Mouse (Mus musculus) limb, embryonic 13.5 days (tissue): ENCODE measurements around the gene Adig. TPM values are rescaled to one million over a fixed set of nuclear protein-coding genes. Genes with fewer than 3 reads are reported as not detected.

Experiments used
- ATAC-seq: fragments of 200-750 bp; cut with Nextera tagmentation; 2 replicates; pipeline ENCODE4 v1.8.0; 2017; ENCODE audit warnings: low read depth, moderate number of reproducible peaks, moderate TSS enrichment; ENCODE audit not compliant: low FRiP score
- H3K27ac ChIP-seq: fragments of 300-500 bp; sonication (generic); 2 replicates; pipeline ENCODE4 v1.5.1; 2015; ENCODE audit warnings: inconsistent platforms, mild to moderate bottlenecking, moderate library complexity
- H3K27me3 ChIP-seq: fragments of 300-500 bp; sonication (generic); 2 replicates; pipeline ENCODE4 v1.6.1; 2015; ENCODE audit warnings: mild to moderate bottlenecking, inconsistent platforms
- H3K36me3 ChIP-seq: fragments of 300-500 bp; sonication (generic); 2 replicates; pipeline ENCODE4 v1.6.1; 2015; ENCODE audit warnings: inconsistent platforms, mild to moderate bottlenecking, moderate library complexity
- H3K4me1 ChIP-seq: fragments of 300-500 bp; sonication (generic); 2 replicates; pipeline ENCODE4 v1.6.1; 2015; ENCODE audit warnings: inconsistent platforms
- H3K4me2 ChIP-seq: fragments of 300-500 bp; sonication (generic); replicated peaks from 2 replicates; pipeline ENCODE4 v1.6.1; 2015; ENCODE audit warnings: inconsistent platforms, mild to moderate bottlenecking, moderate library complexity
- H3K4me3 ChIP-seq: fragments of 300-500 bp; sonication (generic); 2 replicates; pipeline ENCODE4 v1.5.1; 2015; ENCODE audit warnings: moderate library complexity, mild to moderate bottlenecking, inconsistent platforms
- H3K9ac ChIP-seq: fragments of 300-500 bp; sonication (generic); 2 replicates; pipeline ENCODE4 v1.6.1; 2015; ENCODE audit warnings: mild to moderate bottlenecking, inconsistent platforms
- H3K9me3 ChIP-seq: fragments of 300-500 bp; sonication (generic); 2 replicates; pipeline ENCODE4 v1.6.1; 2016; ENCODE audit warnings: inconsistent platforms
- WGBS: fragments of 180-500 bp; shearing (Covaris S2); methylation state at CpG from one replicate; pipeline ENCODE4 v1.1.7; 2015; 5-methylcytosine and 5-hydroxymethylcytosine counted together
- polyA plus RNA-seq: library from polyadenylated mRNA; unstranded; fragments of >200 nt; fragmentation: Nextera tagmentation; extraction: Ambion mirVana; gene quantifications from 2 replicates; pipeline ENCODE4 v1.2.1, GENCODE M21; 2015

Adig gene
- polyA plus RNA-seq, 1 experiment from 2014 or later, result 0.36 TPM

DNA sequence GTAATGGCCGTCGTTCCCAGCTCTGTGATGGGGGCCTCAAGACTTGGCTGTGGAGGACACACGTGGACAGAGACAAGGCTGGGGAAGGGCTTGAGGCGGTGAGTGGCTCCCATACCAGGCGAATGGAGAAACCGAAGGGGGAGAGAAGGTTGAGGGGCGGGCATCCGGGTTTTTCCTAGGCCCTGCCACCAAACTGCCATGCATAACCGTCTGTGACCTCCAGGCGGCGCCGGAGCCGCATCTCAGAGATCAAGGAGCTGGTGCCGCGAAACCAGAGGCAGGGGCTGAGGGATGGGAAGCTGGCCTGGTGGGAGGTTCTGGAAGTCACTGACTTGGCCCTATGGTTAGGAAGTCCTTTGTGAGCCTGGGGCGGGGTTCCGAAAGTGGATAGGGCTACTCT is 44.3 kb downstream of the Adig start:
- WGBS, result 4% methylated on average over 17 of the region's 17 CpGs
- Histone ChIP-seq H3K4me2 (peak overlapping the region; percentile 38), H3K9me3 (no peaks in the 10 kb centered on the region), H3K36me3 (no peaks in the 10 kb centered on the region), H3K27ac (no peak overlapping the region), H3K4me1 (no peaks in the 10 kb centered on the region), H3K9ac (peak overlapping the region; percentile 45; the same call in 1 of the 2 replicates), H3K27me3 (peaks cover 36% of the 10 kb centered on the region), H3K4me3 (no peak overlapping the region)
- ATAC-seq, result peak; percentile 44; the same call in 1 of the 2 replicates

DNA sequence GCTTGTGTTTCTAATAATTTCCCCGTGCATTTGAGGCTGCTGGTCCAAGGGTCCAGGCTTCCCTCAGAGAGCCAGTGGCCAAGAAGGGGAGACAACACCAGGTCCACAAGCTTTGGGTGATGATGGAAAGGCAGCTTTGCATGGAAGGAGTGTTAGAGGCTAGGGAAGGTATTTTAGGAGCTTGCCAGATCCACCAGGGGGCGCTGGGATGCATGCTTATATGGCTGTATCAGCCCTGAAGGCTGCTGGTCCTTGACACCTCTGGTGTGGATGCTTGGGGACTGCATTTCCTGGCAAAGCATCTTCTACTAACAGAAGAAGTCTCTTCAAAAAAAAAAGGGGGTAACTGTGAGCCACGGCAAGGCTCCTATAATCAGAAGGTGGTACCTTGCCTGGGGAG is 47.7 kb downstream of the Adig start:
- no peak for ATAC-seq

DNA sequence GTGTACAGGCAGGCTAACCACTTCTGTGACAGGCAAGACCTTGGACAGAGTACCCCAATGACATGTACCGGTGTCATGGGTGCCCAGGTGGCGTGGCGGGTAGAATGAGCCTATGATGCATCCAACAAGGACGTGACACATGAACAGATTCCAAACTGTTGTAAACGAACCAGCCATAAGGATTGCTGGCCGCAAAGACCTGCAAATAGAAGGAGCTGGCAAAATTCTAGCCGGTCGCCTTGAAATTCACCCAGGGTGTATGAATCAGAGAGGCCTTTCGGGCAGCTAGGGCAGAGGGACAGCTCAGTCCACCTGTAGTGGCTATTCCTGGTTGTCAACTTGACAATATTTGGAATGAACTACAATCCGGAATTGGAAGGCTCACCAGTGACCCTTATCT is 52.0 kb downstream of the Adig start:
- ATAC-seq, result no peak
- H3K27me3 ChIP-seq, result peaks cover 67% of the 10 kb centered on the region

More for the DNA sequence above, 47.7 kb downstream of the Adig start:
- 3% methylated on average over 3 of the region's 3 CpGs for WGBS
- no peak overlapping the region for H3K4me3 ChIP-seq
- no peaks in the 10 kb centered on the region for H3K36me3 ChIP-seq
- H3K27ac ChIP-seq, result no peak overlapping the region
- H3K9me3 ChIP-seq, result no peaks in the 10 kb centered on the region
- H3K4me1 ChIP-seq, result no peaks in the 10 kb centered on the region
- no peak overlapping the region for H3K9ac ChIP-seq
- peaks cover 57% of the 10 kb centered on the region for H3K27me3 ChIP-seq
- H3K4me2 ChIP-seq, result no peak overlapping the region

DNA sequence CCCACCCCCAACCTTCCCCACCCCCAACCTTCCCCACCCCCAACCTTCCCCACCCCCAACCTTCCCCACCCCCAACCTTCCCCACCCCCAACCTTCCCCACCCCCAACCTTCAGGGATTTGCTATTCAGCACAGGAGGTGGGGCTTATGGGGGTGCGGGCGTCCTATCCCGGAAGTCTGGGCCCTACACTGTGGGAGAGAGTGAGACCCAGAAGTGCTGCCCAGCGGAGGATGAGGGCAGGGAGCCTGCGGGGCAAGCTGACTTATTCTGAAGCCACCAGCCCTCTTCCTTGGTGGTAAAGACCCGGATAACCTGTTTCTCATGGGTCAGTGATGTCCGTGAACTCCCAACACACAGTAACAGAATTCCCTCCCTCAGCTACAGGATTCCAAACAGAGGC is 52.8 kb downstream of the Adig start:
- WGBS, result 2% methylated on average over 7 of the region's 7 CpGs
- no peaks in the 10 kb centered on the region for H3K9me3 ChIP-seq
- H3K4me3 ChIP-seq, result no peak overlapping the region
- ATAC-seq, result no peak
- no peaks in the 10 kb centered on the region for H3K36me3 ChIP-seq
- peaks cover 8% of the 10 kb centered on the region for H3K4me1 ChIP-seq
- peak overlapping the region; percentile 55; the same call in 1 of the 2 replicates for H3K4me2 ChIP-seq
- peaks cover 62% of the 10 kb centered on the region for H3K27me3 ChIP-seq
- no peak overlapping the region for H3K9ac ChIP-seq
- no peak overlapping the region for H3K27ac ChIP-seq

More for the DNA sequence above, 52.0 kb downstream of the Adig start:
- no peak overlapping the region for H3K27ac ChIP-seq
- no peaks in the 10 kb centered on the region for H3K36me3 ChIP-seq
- H3K4me1 ChIP-seq, result peaks cover 8% of the 10 kb centered on the region
- no peak overlapping the region for H3K4me2 ChIP-seq
- no peak overlapping the region for H3K4me3 ChIP-seq
- H3K9me3 ChIP-seq, result no peaks in the 10 kb centered on the region
- H3K9ac ChIP-seq, result no peak overlapping the region
- WGBS, result 11% methylated on average over 10 of the region's 10 CpGs

- ATAC-seq, result no peak
- Histone ChIP-seq H3K9ac (no peak overlapping the region), H3K4me1 (peaks cover 8% of the 10 kb centered on the region), H3K4me2 (peak overlapping the region; percentile 55), H3K4me3 (peak overlapping the region; percentile 24), H3K9me3 (no peaks in the 10 kb centered on the region), H3K36me3 (no peaks in the 10 kb centered on the region), H3K27me3 (peaks cover 60% of the 10 kb centered on the region), H3K27ac (no peak overlapping the region)
- WGBS, result 3% methylated on average over 8 of the region's 8 CpGs
Measured at GRCm38 (mm10) chr2:158555812-158556211, 53.4 kb downstream of the Adig start.

- peaks cover 8% of the 10 kb centered on the region for H3K4me1 ChIP-seq
- no peaks in the 10 kb centered on the region for H3K36me3 ChIP-seq
- peak overlapping the region; percentile 55 for H3K4me2 ChIP-seq
- no peaks in the 10 kb centered on the region for H3K9me3 ChIP-seq
- H3K9ac ChIP-seq, result no peak overlapping the region
- H3K27me3 ChIP-seq, result peaks cover 59% of the 10 kb centered on the region
- H3K27ac ChIP-seq, result no peak overlapping the region
- H3K4me3 ChIP-seq, result peak overlapping the region; percentile 24
- no peak for ATAC-seq
- under 1% methylated on average over 20 of the region's 20 CpGs for WGBS
Measured at GRCm38 (mm10) chr2:158556225-158556624, 53.8 kb downstream of the Adig start.

- Histone ChIP-seq H3K9me3 (no peaks in the 10 kb centered on the region), H3K9ac (no peak overlapping the region), H3K4me1 (peaks cover 8% of the 10 kb centered on the region), H3K4me3 (no peak overlapping the region), H3K4me2 (no peak overlapping the region), H3K27me3 (peaks cover 59% of the 10 kb centered on the region), H3K27ac (no peak overlapping the region), H3K36me3 (no peaks in the 10 kb centered on the region)
- 6% methylated on average over 5 of the region's 5 CpGs for WGBS
- ATAC-seq, result no peak
Measured at GRCm38 (mm10) chr2:158556750-158557149, 54.3 kb downstream of the Adig start.

Other genes with a start within 250 kb of the Adig start
- not detected in 2 replicates for gene Bpi, start 244.5 kb upstream of the Adig start, polyA plus RNA-seq
- gene Lbp, start 196.1 kb upstream of the Adig start, polyA plus RNA-seq, result 3.9 and 4.7 TPM in 2 replicates
- gene Snhg11, start 127.0 kb upstream of the Adig start, polyA plus RNA-seq, result 8.7 and 9.9 TPM in 2 replicates
- 17.5 and 18.6 TPM in 2 replicates for gene Ralgapb, start 92.8 kb upstream of the Adig start, polyA plus RNA-seq
- 0.84 and 1.1 TPM in 2 replicates for gene Arhgap40, start 10.2 kb downstream of the Adig start, polyA plus RNA-seq
- not detected in 2 replicates for gene Slc32a1, start 108.2 kb downstream of the Adig start, polyA plus RNA-seq
- 12.4 and 14.1 TPM in 2 replicates for gene Actr5, start 122.3 kb downstream of the Adig start, polyA plus RNA-seq
- 3.5 and 4.0 TPM in 2 replicates for gene Ppp1r16b, start 162.8 kb downstream of the Adig start, polyA plus RNA-seq